Mouse (Mus musculus): ENCODE results near the gene Strada. TPM values are rescaled to one million over a fixed set of nuclear protein-coding genes. Genes with fewer than 3 reads are reported as not detected.

Gene Strada
- total RNA-seq, 1 experiment, result 24.0 TPM

GRCm38 (mm10) chr11:106122736-106123135, 79.2 kb downstream of the Strada start:
- H3K4me3 ChIP-seq (ENCODE audit: insufficient read depth in 1 of 2, low read depth in 1 of 2, low read length in 2 of 2, poor library complexity in 1 of 2, severe bottlenecking in 1 of 2), result no peak overlapping the region
- no peaks in the 10 kb centered on the region for H3K4me1 ChIP-seq (ENCODE audit: control insufficient read depth in 2 of 2, insufficient read depth in 2 of 2, low read length in 2 of 2, poor library complexity in 1 of 2)
- DNase-seq (ENCODE audit: low read depth, low spot score), result no peak
- H3K36me3 ChIP-seq (ENCODE audit: control insufficient read depth, insufficient read depth, low read length, poor library complexity, severe bottlenecking), result no peaks in the 10 kb centered on the region; the same call in 1 of the 2 replicates
- H3K27ac ChIP-seq (ENCODE audit: insufficient read depth, low read depth, low read length, poor library complexity, severe bottlenecking), result no peak overlapping the region
- no peaks in the 10 kb centered on the region for H3K9me3 ChIP-seq (ENCODE audit: control insufficient read depth, insufficient read depth, low read depth, low read length)
- in situ Hi-C loops (cut with MboI; ENCODE audit: low sequenced_read_pairs in 2 of 2, unreplicated experiment in 2 of 2), result no loop called here
- H3K9ac ChIP-seq (ENCODE audit: insufficient read depth, low read depth, low read length, poor library complexity, severe bottlenecking), result no peak overlapping the region
- TF ChIP-seq CHD2 (IDR thresholded peaks at IDR 0.05; ENCODE audit: low read depth, low read length) (no peak), ZC3H11A (IDR thresholded peaks at IDR 0.05; ENCODE audit: borderline replicate concordance, low read depth, low read length) (no peak), ZNF384 (IDR thresholded peaks at IDR 0.05; ENCODE audit: low read depth, low read length) (no peak), MAFK (IDR thresholded peaks at IDR 0.05; ENCODE audit: insufficient read depth, low read depth, low read length) (no peak), HCFC1 (IDR thresholded peaks at IDR 0.05; ENCODE audit: borderline replicate concordance, insufficient read depth, low read length) (no peak)

GRCm38 (mm10) chr11:106122221-106122620, 79.7 kb downstream of the Strada start:
- Histone ChIP-seq H3K9me3 (ENCODE audit: control insufficient read depth, insufficient read depth, low read depth, low read length) (no peaks in the 10 kb centered on the region), H3K4me3 (ENCODE audit: insufficient read depth in 1 of 2, low read depth in 1 of 2, low read length in 2 of 2, poor library complexity in 1 of 2, severe bottlenecking in 1 of 2) (no peak overlapping the region), H3K27ac (ENCODE audit: insufficient read depth, low read depth, low read length, poor library complexity, severe bottlenecking) (no peak overlapping the region), H3K4me1 (ENCODE audit: control insufficient read depth in 2 of 2, insufficient read depth in 2 of 2, low read length in 2 of 2, poor library complexity in 1 of 2) (no peaks in the 10 kb centered on the region), H3K9ac (ENCODE audit: insufficient read depth, low read depth, low read length, poor library complexity, severe bottlenecking) (no peak overlapping the region), H3K36me3 (ENCODE audit: control insufficient read depth, insufficient read depth, low read length, poor library complexity, severe bottlenecking) (no peaks in the 10 kb centered on the region; the same call in none of the 2 replicates)
- no peak for DNase-seq (ENCODE audit: low read depth, low spot score)
- TF ChIP-seq ZNF384 (IDR thresholded peaks at IDR 0.05; ENCODE audit: low read depth, low read length) (no peak), ZC3H11A (IDR thresholded peaks at IDR 0.05; ENCODE audit: borderline replicate concordance, low read depth, low read length) (no peak), HCFC1 (IDR thresholded peaks at IDR 0.05; ENCODE audit: borderline replicate concordance, insufficient read depth, low read length) (no peak), CHD2 (IDR thresholded peaks at IDR 0.05; ENCODE audit: low read depth, low read length) (no peak), MAFK (IDR thresholded peaks at IDR 0.05; ENCODE audit: insufficient read depth, low read depth, low read length) (no peak)
- in situ Hi-C loops (cut with MboI; ENCODE audit: low sequenced_read_pairs in 2 of 2, unreplicated experiment in 2 of 2), result no loop called here

Other genes starting within 250 kb of the Strada start
- 14.7 and 28.6 TPM in 2 replicates for gene Cyb561, start 248.8 kb downstream of the Strada start, total RNA-seq (2012; rRNA removed)
- 1.2 and 1.4 TPM in 2 replicates for gene Ace, start 234.2 kb downstream of the Strada start, total RNA-seq (2012; rRNA removed)
- gene Ace3, start 207.5 kb downstream of the Strada start, total RNA-seq (2012; rRNA removed), result not detected in 2 replicates
- gene Kcnh6, start 194.0 kb downstream of the Strada start, total RNA-seq (2012; rRNA removed), result 1.5 and 1.6 TPM in 2 replicates
- 23.0 and 30.3 TPM in 2 replicates for gene Dcaf7, start 165.3 kb downstream of the Strada start, total RNA-seq (2012; rRNA removed)
- gene Taco1, start 136.1 kb downstream of the Strada start, total RNA-seq (2012; rRNA removed), result 12.6 and 17.4 TPM in 2 replicates
- gene Map3k3, start 117.6 kb downstream of the Strada start, total RNA-seq (2012; rRNA removed), result 38.2 and 43.7 TPM in 2 replicates
- gene Gm10840, start 41.3 kb downstream of the Strada start, total RNA-seq (2012; rRNA removed), result not detected in 2 replicates
- 20.3 and 30.9 TPM in 2 replicates for gene Limd2, start 41.3 kb downstream of the Strada start, total RNA-seq (2012; rRNA removed)
- 82.3 and 91.2 TPM in 2 replicates for gene Ccdc47, start 14.2 kb upstream of the Strada start, total RNA-seq (2012; rRNA removed)
- gene Ddx42, start 14.8 kb upstream of the Strada start, total RNA-seq (2012; rRNA removed), result 48.2 and 64.3 TPM in 2 replicates
- gene Ftsj3, start 53.9 kb upstream of the Strada start, total RNA-seq (2012; rRNA removed), result 304 and 403 TPM in 2 replicates
- gene Psmc5, start 54.0 kb upstream of the Strada start, total RNA-seq (2012; rRNA removed), result 161 and 263 TPM in 2 replicates
- gene Smarcd2, start 70.8 kb upstream of the Strada start, total RNA-seq (2012; rRNA removed), result 45.0 and 47.7 TPM in 2 replicates
- gene Tcam1, start 74.5 kb upstream of the Strada start, total RNA-seq (2012; rRNA removed), result 1.0 and 1.3 TPM in 2 replicates
- not detected in 2 replicates for gene Gh, start 99.7 kb upstream of the Strada start, total RNA-seq (2012; rRNA removed)
- 3.6 and 4.2 TPM in 2 replicates for gene Cd79b, start 112.6 kb upstream of the Strada start, total RNA-seq (2012; rRNA removed)
- gene Scn4a, start 151.1 kb upstream of the Strada start, total RNA-seq (2012; rRNA removed), result 0.13 and 0.16 TPM in 2 replicates
- not detected in 2 replicates for gene Prr29, start 163.3 kb upstream of the Strada start, total RNA-seq (2012; rRNA removed)
- 0.37 and 0.89 TPM in 2 replicates for gene Icam2, start 185.9 kb upstream of the Strada start, total RNA-seq (2012; rRNA removed)